Mouse (Mus musculus) cerebellum, adult 18-20 months (tissue): ENCODE measurements around the gene Zfp935.
"Not testable (repeated sequence)": the region's sequence is repeated elsewhere in the genome, so short reads cannot be mapped to it uniquely, and the experiment has no call there.

Experiments used
- DNase-seq, 2 experiments: peaks; one replicate each; pipeline ENCODE4 v3.0.0; 2021

The Zfp935 gene

GRCm38 (mm10) chr13:62558189-62559110 is at the start of gene Zfp935:
Zfp935 (minus strand) TSS chr13:62558511.
- DNase-seq: peak; percentile 65 to 68

- not testable (repeated sequence) for DNase-seq
Observed at GRCm38 (mm10) chr13:62571099-62571498, 12.8 kb upstream of the Zfp935 start, which contains the start of gene Zfp934. Zfp934 (minus strand) TSS chr13:62571199.

GRCm38 (mm10) chr13:62561696-62562095 is 3.4 kb upstream of the Zfp935 start:
- peak; percentile 3 to 8 for DNase-seq

DNA sequence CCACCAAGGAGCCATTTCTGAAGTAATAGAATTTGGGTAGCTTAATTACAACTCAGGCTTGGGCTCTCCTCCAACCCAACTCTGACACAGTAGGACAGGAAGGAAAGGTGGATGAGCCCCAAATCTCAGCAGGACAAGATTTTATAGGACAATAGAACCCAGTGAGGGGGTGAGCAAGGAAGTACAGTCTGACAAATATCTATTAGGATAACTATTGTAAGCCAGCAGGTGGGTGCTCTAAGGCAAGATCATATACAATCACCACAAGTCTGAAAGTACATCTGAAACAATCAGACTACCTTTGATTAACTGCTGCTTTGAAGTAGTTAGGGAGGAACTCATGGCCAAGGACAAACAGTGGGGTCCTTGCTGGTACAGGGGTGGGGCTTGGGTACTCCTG is 28.2 kb downstream of the Zfp935 start:
- DNase-seq: not testable (repeated sequence)

GRCm38 (mm10) chr13:62510641-62511420 is 47.5 kb downstream of the Zfp935 start:
- DNase-seq: not testable (repeated sequence)

GRCm38 (mm10) chr13:62472661-62473060 is 85.7 kb downstream of the Zfp935 start:
- DNase-seq: not testable (repeated sequence)

- DNase-seq: peak in 1 of 2 experiments; percentile 11
Observed at GRCm38 (mm10) chr13:62469947-62470346, 88.4 kb downstream of the Zfp935 start.

- DNase-seq: peak; percentile 86 to 95
Observed at GRCm38 (mm10) chr13:62466424-62467334, 91.6 kb downstream of the Zfp935 start, which contains the start of gene Gm49359. Gm49359 (minus strand) TSS chr13:62466832.
